Mouse (Mus musculus): ENCODE measurements around the gene Arl16. TPM values are rescaled to one million over a fixed set of nuclear protein-coding genes. Genes with fewer than 3 reads are reported as not detected.

The Arl16 gene
- polyA plus RNA-seq, 1 experiment = not detected

DNA sequence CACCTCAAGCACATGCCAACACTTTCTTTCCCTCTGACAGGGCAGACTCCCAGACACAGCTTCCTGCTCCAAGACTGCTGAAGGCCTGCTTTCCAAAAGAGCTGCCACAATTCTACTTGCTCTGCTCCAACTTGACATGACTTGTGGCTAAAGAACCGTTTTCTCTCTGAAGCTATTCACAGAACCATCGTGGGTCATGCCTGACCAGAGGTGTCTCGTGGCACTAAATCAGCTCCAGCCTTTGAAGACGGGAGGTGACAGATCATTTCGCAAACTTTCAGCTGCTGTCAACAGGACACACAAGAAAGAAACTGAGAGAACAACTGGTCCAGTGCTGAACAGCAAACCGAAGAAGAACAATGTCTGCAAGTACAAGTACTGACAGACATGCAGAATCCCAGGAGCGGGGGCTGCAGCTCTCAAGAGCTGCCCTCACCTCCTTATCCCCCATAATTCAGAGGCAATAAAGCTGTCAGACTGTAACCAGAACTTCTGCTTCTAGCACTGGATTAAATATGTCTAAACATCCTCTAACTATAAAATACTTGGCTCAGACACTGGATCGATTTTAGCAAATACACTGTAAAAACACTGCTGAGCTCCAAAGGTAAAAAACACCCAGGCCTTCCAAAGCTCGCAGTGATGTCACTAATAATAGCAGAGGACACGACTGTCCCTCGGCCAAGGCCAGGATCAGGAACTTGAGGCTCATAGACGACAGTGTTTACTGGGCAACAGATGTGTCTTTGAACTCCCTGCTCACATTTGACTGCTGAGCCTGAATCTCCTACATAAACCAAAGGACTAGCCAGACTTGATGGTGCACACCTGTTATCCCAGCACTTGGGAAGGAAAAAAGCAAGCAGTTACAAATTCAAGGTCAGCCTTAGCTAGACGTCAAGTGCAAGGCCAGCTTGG, 44.5 kb downstream of the Arl16 start:
- Histone ChIP-seq H3K27ac (ENCODE audit: insufficient read depth, low read depth, low read length) (no peak overlapping the region), H3K4me1 (ENCODE audit: control insufficient read depth, insufficient read depth, low read length) (no peaks in the 10 kb centered on the region), H3K4me3 (ENCODE audit: insufficient read depth, low read depth, low read length) (no peak overlapping the region)
- TF ChIP-seq POLR2A (IDR thresholded peaks at IDR 0.05; ENCODE audit: insufficient read depth, low read depth, low read length) (no peak), CTCF (IDR thresholded peaks at IDR 0.05; ENCODE audit: insufficient read depth, low read depth, low read length) (no peak)
- WGBS = 83% methylated on average over 13 of the region's 13 CpGs

- 100% methylated on average over 1 of the region's 1 CpGs for WGBS
- Histone ChIP-seq H3K4me1 (ENCODE audit: control insufficient read depth, insufficient read depth, low read length) (no peaks in the 10 kb centered on the region), H3K4me3 (ENCODE audit: insufficient read depth, low read depth, low read length) (no peak overlapping the region), H3K27ac (ENCODE audit: insufficient read depth, low read depth, low read length) (no peak overlapping the region)
- TF ChIP-seq CTCF (IDR thresholded peaks at IDR 0.05; ENCODE audit: insufficient read depth, low read depth, low read length) (no peak), POLR2A (IDR thresholded peaks at IDR 0.05; ENCODE audit: insufficient read depth, low read depth, low read length) (no peak)
Measured at GRCm38 (mm10) chr11:120418592-120418991, 48.8 kb downstream of the Arl16 start.

DNA sequence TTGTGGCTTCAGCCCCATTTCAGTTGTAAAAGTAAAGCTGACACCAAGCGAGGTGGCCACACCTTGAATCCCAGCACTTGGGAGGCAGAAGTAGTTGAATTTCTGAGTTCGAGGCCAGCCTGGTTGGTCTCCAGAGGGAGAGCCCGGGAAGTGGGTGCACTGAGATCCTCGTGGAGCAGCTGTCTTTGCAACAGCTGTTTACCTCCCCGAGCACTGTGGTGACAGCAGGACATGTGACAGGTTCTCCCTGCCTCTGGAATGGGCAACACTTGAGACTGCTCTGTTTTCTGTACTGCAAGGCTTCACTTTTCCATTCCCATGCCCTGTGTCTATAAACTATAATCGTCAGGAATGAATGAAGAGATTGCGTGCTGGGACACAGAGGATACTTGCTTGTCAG, 49.6 kb downstream of the Arl16 start:
- TF ChIP-seq POLR2A (IDR thresholded peaks at IDR 0.05; ENCODE audit: insufficient read depth, low read depth, low read length) (no peak), CTCF (IDR thresholded peaks at IDR 0.05; ENCODE audit: insufficient read depth, low read depth, low read length) (no peak)
- H3K27ac ChIP-seq (ENCODE audit: insufficient read depth, low read depth, low read length) = no peak overlapping the region
- 95% methylated on average over 7 of the region's 7 CpGs for WGBS
- H3K4me3 ChIP-seq (ENCODE audit: insufficient read depth, low read depth, low read length) = no peak overlapping the region
- H3K4me1 ChIP-seq (ENCODE audit: control insufficient read depth, insufficient read depth, low read length) = no peaks in the 10 kb centered on the region

Other genes starting within 250 kb of the Arl16 start
- gene Bahcc1, start 234.7 kb downstream of the Arl16 start, polyA plus RNA-seq (2012; ENCODE audit: insufficient read depth, insufficient read length, low replicate concordance, missing spikeins) = not detected in 2 replicates
- 702 and 785 TPM in 2 replicates for gene Actg1, start 119.1 kb downstream of the Arl16 start, polyA plus RNA-seq (2012; ENCODE audit: insufficient read depth, insufficient read length, low replicate concordance, missing spikeins)
- gene Fscn2, start 106.1 kb downstream of the Arl16 start, polyA plus RNA-seq (2012; ENCODE audit: insufficient read depth, insufficient read length, low replicate concordance, missing spikeins) = not detected in 2 replicates
- gene Faap100, start 88.8 kb downstream of the Arl16 start, polyA plus RNA-seq (2012; ENCODE audit: insufficient read depth, insufficient read length, low replicate concordance, missing spikeins) = not detected in 2 replicates
- not detected in 2 replicates for gene Nploc4, start 29.9 kb downstream of the Arl16 start, polyA plus RNA-seq (2012; ENCODE audit: insufficient read depth, insufficient read length, low replicate concordance, missing spikeins)
- gene Tspan10, start 25.0 kb downstream of the Arl16 start, polyA plus RNA-seq (2012; ENCODE audit: insufficient read depth, insufficient read length, low replicate concordance, missing spikeins) = not detected in 2 replicates
- not detected in 2 replicates for gene Pde6g, start 14.1 kb downstream of the Arl16 start, polyA plus RNA-seq (2012; ENCODE audit: insufficient read depth, insufficient read length, low replicate concordance, missing spikeins)
- gene Oxld1, start 9.5 kb downstream of the Arl16 start, polyA plus RNA-seq (2012; ENCODE audit: insufficient read depth, insufficient read length, low replicate concordance, missing spikeins) = not detected in 2 replicates
- gene Ccdc137, start 9.5 kb downstream of the Arl16 start, polyA plus RNA-seq (2012; ENCODE audit: insufficient read depth, insufficient read length, low replicate concordance, missing spikeins) = not detected in 2 replicates
- gene Mrpl12, start 17.0 kb upstream of the Arl16 start, polyA plus RNA-seq (2012; ENCODE audit: insufficient read depth, insufficient read length, low replicate concordance, missing spikeins) = not detected in 2 replicates
- gene Slc25a10, start 24.2 kb upstream of the Arl16 start, polyA plus RNA-seq (2012; ENCODE audit: insufficient read depth, insufficient read length, low replicate concordance, missing spikeins) = not detected in 2 replicates
- not detected in 2 replicates for gene Gcgr, start 63.1 kb upstream of the Arl16 start, polyA plus RNA-seq (2012; ENCODE audit: insufficient read depth, insufficient read length, low replicate concordance, missing spikeins)
- gene Mcrip1, start 82.1 kb upstream of the Arl16 start, polyA plus RNA-seq (2012; ENCODE audit: insufficient read depth, insufficient read length, low replicate concordance, missing spikeins) = not detected in 2 replicates
- not detected in 2 replicates for gene Ppp1r27, start 83.5 kb upstream of the Arl16 start, polyA plus RNA-seq (2012; ENCODE audit: insufficient read depth, insufficient read length, low replicate concordance, missing spikeins)
- gene P4hb, start 105.6 kb upstream of the Arl16 start, polyA plus RNA-seq (2012; ENCODE audit: insufficient read depth, insufficient read length, low replicate concordance, missing spikeins) = 309 TPM in 1 of 2 replicates, not detected in the other
- 143 TPM in 1 of 2 replicates, not detected in the other for gene Arhgdia, start 114.0 kb upstream of the Arl16 start, polyA plus RNA-seq (2012; ENCODE audit: insufficient read depth, insufficient read length, low replicate concordance, missing spikeins)
- not detected in 2 replicates for gene Alyref, start 130.8 kb upstream of the Arl16 start, polyA plus RNA-seq (2012; ENCODE audit: insufficient read depth, insufficient read length, low replicate concordance, missing spikeins)
- not detected in 2 replicates for gene Anapc11, start 130.8 kb upstream of the Arl16 start, polyA plus RNA-seq (2012; ENCODE audit: insufficient read depth, insufficient read length, low replicate concordance, missing spikeins)
- not detected in 2 replicates for gene Npb, start 140.9 kb upstream of the Arl16 start, polyA plus RNA-seq (2012; ENCODE audit: insufficient read depth, insufficient read length, low replicate concordance, missing spikeins)
- gene Pcyt2, start 150.3 kb upstream of the Arl16 start, polyA plus RNA-seq (2012; ENCODE audit: insufficient read depth, insufficient read length, low replicate concordance, missing spikeins) = not detected in 2 replicates
- gene Sirt7, start 157.6 kb upstream of the Arl16 start, polyA plus RNA-seq (2012; ENCODE audit: insufficient read depth, insufficient read length, low replicate concordance, missing spikeins) = not detected in 2 replicates
- 234 TPM in 1 of 2 replicates, not detected in the other for gene Mafg, start 166.0 kb upstream of the Arl16 start, polyA plus RNA-seq (2012; ENCODE audit: insufficient read depth, insufficient read length, low replicate concordance, missing spikeins)
- gene Pycr1, start 176.2 kb upstream of the Arl16 start, polyA plus RNA-seq (2012; ENCODE audit: insufficient read depth, insufficient read length, low replicate concordance, missing spikeins) = not detected in 2 replicates
- gene Myadml2, start 180.6 kb upstream of the Arl16 start, polyA plus RNA-seq (2012; ENCODE audit: insufficient read depth, insufficient read length, low replicate concordance, missing spikeins) = not detected in 2 replicates
- not detected in 2 replicates for gene Notum, start 193.6 kb upstream of the Arl16 start, polyA plus RNA-seq (2012; ENCODE audit: insufficient read depth, insufficient read length, low replicate concordance, missing spikeins)
- gene Aspscr1, start 205.4 kb upstream of the Arl16 start, polyA plus RNA-seq (2012; ENCODE audit: insufficient read depth, insufficient read length, low replicate concordance, missing spikeins) = not detected in 2 replicates
- not detected in 2 replicates for gene Cenpx, start 246.1 kb upstream of the Arl16 start, polyA plus RNA-seq (2012; ENCODE audit: insufficient read depth, insufficient read length, low replicate concordance, missing spikeins)
- gene Lrrc45, start 246.3 kb upstream of the Arl16 start, polyA plus RNA-seq (2012; ENCODE audit: insufficient read depth, insufficient read length, low replicate concordance, missing spikeins) = not detected in 2 replicates